In the genomic region with DNA sequence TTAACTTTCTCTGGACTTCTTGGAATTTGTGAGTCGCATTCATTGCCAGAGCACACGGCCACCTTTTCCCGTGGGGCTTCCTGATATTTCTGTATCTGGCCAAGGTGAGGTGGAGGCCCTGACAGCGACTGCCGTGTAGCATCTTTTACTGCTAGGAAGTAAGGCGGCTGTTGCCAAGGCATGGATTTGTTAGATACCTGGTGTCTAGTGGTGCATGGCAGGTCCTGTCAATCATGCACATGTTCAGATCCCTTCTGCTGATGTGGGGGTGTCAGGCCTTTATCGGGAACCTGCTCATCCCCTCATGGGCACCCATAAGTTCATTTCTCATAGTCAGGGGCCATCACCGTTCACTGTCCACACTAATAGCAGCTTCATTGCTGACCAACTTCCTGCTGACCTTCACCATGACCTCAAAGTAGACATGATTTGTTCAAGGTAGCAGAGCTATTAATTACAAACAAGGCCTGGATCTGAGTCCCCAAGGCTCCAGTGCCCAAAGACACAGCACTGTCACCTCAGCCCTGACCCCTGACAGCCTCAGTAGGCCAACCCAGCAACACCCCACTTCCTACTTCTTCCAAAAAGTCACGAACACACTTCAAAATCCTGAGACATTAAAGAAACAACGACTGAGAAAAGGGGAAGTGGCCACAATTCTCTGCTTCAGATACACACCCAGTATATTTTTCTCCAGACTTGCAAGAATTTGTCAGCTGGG, we compare ENCODE assay signal across 15 mouse cellular contexts.
DNase-seq lines count a peak whose midpoint lies in the region; ATAC-seq lines count a peak whose summit lies in the region.
"Had no signal": no experiment of that assay in that cellular context is flagged by ENCODE, and none has a peak within 500 bp of the region (broad histone marks: within the 10 kb centered on the region; RNA-seq: fewer than 3 reads in every experiment).

No protein-coding gene starts in this region.

- H3K9ac ChIP-seq in liver, embryonic 11.5 days (ENCODE audit: low read depth, low read length) = no peak overlapping the region
- H3K9ac ChIP-seq in kidney, embryonic 16.5 days (replicated peaks; ENCODE audit: low read length) = no peak overlapping the region
- H3K9ac ChIP-seq in heart, embryonic 12.5 days = no peak overlapping the region
- H3K9ac ChIP-seq: embryonic facial prominence, embryonic 13.5 days; forebrain, embryonic 15.5 days had no signal

- ATAC-seq in liver, embryonic 11.5 days (replicated peaks; ENCODE audit: low FRiP score) = no peak
- ATAC-seq in kidney, embryonic 16.5 days (ENCODE audit: low FRiP score, low TSS enrichment) = peak; percentile 64
- peak; percentile 73 for ATAC-seq in monocyte, adult 5-6 weeks (replicated peaks; ENCODE audit: insufficient number of reproducible peaks, low FRiP score, low TSS enrichment, poor library complexity, severe bottlenecking)
- ATAC-seq in heart, embryonic 12.5 days (ENCODE audit: insufficient number of reproducible peaks, low FRiP score) = no peak
- ATAC-seq: CD4-positive, CD25-positive, alpha-beta regulatory T cell, adult 4 months; forebrain, embryonic 15.5 days; midbrain, embryonic 16.5 days had no signal

- H3K27me3 ChIP-seq in liver, embryonic 11.5 days (replicated peaks; ENCODE audit: control insufficient read depth, insufficient read depth, low read length) = no peaks in the 10 kb centered on the region
- H3K27me3 ChIP-seq in kidney, embryonic 16.5 days (ENCODE audit: insufficient read depth, low read length) = no peaks in the 10 kb centered on the region
- H3K27me3 ChIP-seq in heart, embryonic 12.5 days (replicated peaks) = no peaks in the 10 kb centered on the region
- H3K27me3 ChIP-seq: embryonic facial prominence, embryonic 13.5 days; forebrain, embryonic 15.5 days had no signal

- DNase-seq in liver, embryonic 11.5 days (ENCODE audit: low spot score) = no peak
- no peak for DNase-seq in liver
- peak; percentile 42 for DNase-seq in adrenal gland, postnatal 25 days
- DNase-seq in urinary bladder, postnatal 36 days (ENCODE audit: low spot score in 2 of 2) = no peak
- DNase-seq in left cerebral cortex, adult 9 months (ENCODE audit: low spot score in 2 of 2) = no peak
- DNase-seq: cerebellum, adult 2 months; heart, adult 18-20 months had no signal

- peaks cover 9% of the 10 kb centered on the region for H3K4me1 ChIP-seq in liver, embryonic 11.5 days (replicated peaks; ENCODE audit: control insufficient read depth, insufficient read depth, low read length)
- peaks cover 10% of the 10 kb centered on the region for H3K4me1 ChIP-seq in kidney, embryonic 16.5 days (ENCODE audit: insufficient read depth, low read length)
- no peaks in the 10 kb centered on the region for H3K4me1 ChIP-seq in heart, embryonic 12.5 days (replicated peaks)
- H3K4me1 ChIP-seq: forebrain, embryonic 15.5 days had no signal

- H3K4me2 ChIP-seq in liver, embryonic 11.5 days = no peak overlapping the region
- no peak overlapping the region for H3K4me2 ChIP-seq in kidney, embryonic 16.5 days (replicated peaks; ENCODE audit: low read depth, low read length)
- H3K4me2 ChIP-seq in heart, embryonic 12.5 days = no peak overlapping the region
- H3K4me2 ChIP-seq: embryonic facial prominence, embryonic 13.5 days; forebrain, embryonic 15.5 days had no signal

- WGBS in liver, embryonic 11.5 days = 76% methylated on average over 10 of the region's 10 CpGs
- 65% methylated on average over 10 of the region's 10 CpGs for WGBS in kidney, embryonic 16.5 days
- WGBS in heart, embryonic 12.5 days = 81% methylated on average over 10 of the region's 10 CpGs

- no peaks in the 10 kb centered on the region for H3K9me3 ChIP-seq in liver, embryonic 11.5 days (ENCODE audit: control insufficient read depth, low read length)
- H3K9me3 ChIP-seq in kidney, embryonic 16.5 days (ENCODE audit: low read length) = no peaks in the 10 kb centered on the region
- H3K9me3 ChIP-seq in heart, embryonic 12.5 days (replicated peaks) = 0 out of 2 replicates have a peak, but pooled peaks cover 3% of the 10 kb centered on the region
- H3K9me3 ChIP-seq: embryonic facial prominence, embryonic 13.5 days; forebrain, embryonic 15.5 days had no signal

- no peak overlapping the region for H3K4me3 ChIP-seq in liver, embryonic 11.5 days (ENCODE audit: low read depth, low read length)
- no peak overlapping the region for H3K4me3 ChIP-seq in kidney, embryonic 16.5 days (ENCODE audit: low read length)
- H3K4me3 ChIP-seq in heart, embryonic 12.5 days = no peak overlapping the region
- H3K4me3 ChIP-seq: embryonic facial prominence, embryonic 13.5 days; forebrain, embryonic 15.5 days; layer of hippocampus, adult 2 months had no signal

- H3K27ac ChIP-seq in liver, embryonic 11.5 days (ENCODE audit: low read depth, low read length) = peak overlapping the region; percentile 5; the same call in 1 of the 2 replicates
- H3K27ac ChIP-seq in kidney, embryonic 16.5 days (ENCODE audit: low read length) = peak overlapping the region; percentile 82
- H3K27ac ChIP-seq in heart, embryonic 12.5 days (ENCODE audit: poor library complexity, severe bottlenecking) = no peak overlapping the region
- H3K27ac ChIP-seq: embryonic facial prominence, embryonic 13.5 days; forebrain, embryonic 15.5 days; layer of hippocampus, adult 2 months had no signal

- no peaks in the 10 kb centered on the region for H3K36me3 ChIP-seq in liver, embryonic 11.5 days (ENCODE audit: control insufficient read depth, insufficient read depth, low read length)
- H3K36me3 ChIP-seq in kidney, embryonic 16.5 days (ENCODE audit: insufficient read depth, low read length) = no peaks in the 10 kb centered on the region
- no peaks in the 10 kb centered on the region for H3K36me3 ChIP-seq in heart, embryonic 12.5 days
- H3K36me3 ChIP-seq: embryonic facial prominence, embryonic 13.5 days; forebrain, embryonic 15.5 days had no signal

Comparison
In these comparisons a context has a peak if more than half of its experiments do, and no peak if none do; other contexts are left out.
1. ATAC-seq: peak in kidney, embryonic 16.5 days (single experiment) and monocyte, adult 5-6 weeks (single experiment); none in liver, embryonic 11.5 days (single experiment) and heart, embryonic 12.5 days (single experiment).